Mouse (Mus musculus): ENCODE measurements around the gene Syne1.

The Syne1 gene

GRCm38 (mm10) chr10:5295291-5295891 lies 255.9 kb downstream of the Syne1 start:
- DNase-seq (ENCODE audit: low spot score), result no peak

GRCm38 (mm10) chr10:5289575-5289909 lies 261.7 kb downstream of the Syne1 start:
- no peak for DNase-seq (ENCODE audit: low spot score)

- DNase-seq (ENCODE audit: low spot score), result peak; percentile 26
Measured at GRCm38 (mm10) chr10:5288716-5289574, 262.3 kb downstream of the Syne1 start.

- no peak for DNase-seq (ENCODE audit: low spot score)
Measured at GRCm38 (mm10) chr10:5288262-5288661, 263.0 kb downstream of the Syne1 start.

GRCm38 (mm10) chr10:5275769-5276168 lies 275.5 kb downstream of the Syne1 start:
- DNase-seq (ENCODE audit: low spot score), result no peak

GRCm38 (mm10) chr10:5270641-5271040 lies 280.6 kb downstream of the Syne1 start:
- no peak for DNase-seq (ENCODE audit: low spot score)

- no peak for DNase-seq (ENCODE audit: low spot score)
Measured at GRCm38 (mm10) chr10:5264418-5264817, 286.9 kb downstream of the Syne1 start.

GRCm38 (mm10) chr10:5262636-5263035 lies 288.6 kb downstream of the Syne1 start:
- DNase-seq (ENCODE audit: low spot score), result no peak

GRCm38 (mm10) chr10:5256686-5257085 lies 294.6 kb downstream of the Syne1 start:
- DNase-seq (ENCODE audit: low spot score), result no peak

GRCm38 (mm10) chr10:5253752-5254151 lies 297.5 kb downstream of the Syne1 start:
- DNase-seq (ENCODE audit: low spot score), result no peak

- DNase-seq (ENCODE audit: low spot score), result peak; percentile 22
Measured at GRCm38 (mm10) chr10:5250702-5251101, 300.6 kb downstream of the Syne1 start.

- DNase-seq (ENCODE audit: low spot score), result no peak
Measured at GRCm38 (mm10) chr10:5239680-5240079, 311.6 kb downstream of the Syne1 start.

- DNase-seq (ENCODE audit: low spot score), result no peak
Measured at GRCm38 (mm10) chr10:5236926-5237325, 314.4 kb downstream of the Syne1 start.

GRCm38 (mm10) chr10:5236171-5236570 lies 315.1 kb downstream of the Syne1 start:
- DNase-seq (ENCODE audit: low spot score), result no peak

GRCm38 (mm10) chr10:5234721-5235501 lies 316.4 kb downstream of the Syne1 start:
- DNase-seq (ENCODE audit: low spot score), result no peak

GRCm38 (mm10) chr10:5229129-5229528 lies 322.2 kb downstream of the Syne1 start:
- DNase-seq (ENCODE audit: low spot score), result no peak

- no peak for DNase-seq (ENCODE audit: low spot score)
Measured at GRCm38 (mm10) chr10:5227395-5228076, 323.7 kb downstream of the Syne1 start.

GRCm38 (mm10) chr10:5215943-5216342 lies 335.3 kb downstream of the Syne1 start:
- DNase-seq (ENCODE audit: low spot score), result no peak

- peak; percentile 6 for DNase-seq (ENCODE audit: low spot score)
Measured at GRCm38 (mm10) chr10:5207905-5208641, 343.2 kb downstream of the Syne1 start.

- DNase-seq (ENCODE audit: low spot score), result no peak
Measured at GRCm38 (mm10) chr10:5205977-5206376, 345.3 kb downstream of the Syne1 start.

GRCm38 (mm10) chr10:5205570-5205969 lies 345.7 kb downstream of the Syne1 start:
- DNase-seq (ENCODE audit: low spot score), result no peak

GRCm38 (mm10) chr10:5203837-5204236 lies 347.4 kb downstream of the Syne1 start:
- DNase-seq (ENCODE audit: low spot score), result peak; percentile 37
